Mouse (Mus musculus) testis, adult 2 months (tissue): ENCODE results near the gene Stim1.

Source experiments
- CTCF ChIP-seq: fragments of 200-500 bp; IDR thresholded peaks from 2 replicates; pipeline ENCODE4 v1.5.1; 2012; ENCODE audit warnings: low read depth, mild to moderate bottlenecking, inconsistent platforms, low read length, moderate library complexity; ENCODE audit not compliant: control insufficient read depth, insufficient read depth, insufficient replicate concordance
- POLR2A ChIP-seq: fragments of 200-500 bp; IDR thresholded peaks from 2 replicates; pipeline ENCODE4 v1.6.1; 2012; ENCODE audit warnings: low read depth, mild to moderate bottlenecking, inconsistent platforms, low read length, moderate library complexity; ENCODE audit not compliant: control insufficient read depth

DNA sequence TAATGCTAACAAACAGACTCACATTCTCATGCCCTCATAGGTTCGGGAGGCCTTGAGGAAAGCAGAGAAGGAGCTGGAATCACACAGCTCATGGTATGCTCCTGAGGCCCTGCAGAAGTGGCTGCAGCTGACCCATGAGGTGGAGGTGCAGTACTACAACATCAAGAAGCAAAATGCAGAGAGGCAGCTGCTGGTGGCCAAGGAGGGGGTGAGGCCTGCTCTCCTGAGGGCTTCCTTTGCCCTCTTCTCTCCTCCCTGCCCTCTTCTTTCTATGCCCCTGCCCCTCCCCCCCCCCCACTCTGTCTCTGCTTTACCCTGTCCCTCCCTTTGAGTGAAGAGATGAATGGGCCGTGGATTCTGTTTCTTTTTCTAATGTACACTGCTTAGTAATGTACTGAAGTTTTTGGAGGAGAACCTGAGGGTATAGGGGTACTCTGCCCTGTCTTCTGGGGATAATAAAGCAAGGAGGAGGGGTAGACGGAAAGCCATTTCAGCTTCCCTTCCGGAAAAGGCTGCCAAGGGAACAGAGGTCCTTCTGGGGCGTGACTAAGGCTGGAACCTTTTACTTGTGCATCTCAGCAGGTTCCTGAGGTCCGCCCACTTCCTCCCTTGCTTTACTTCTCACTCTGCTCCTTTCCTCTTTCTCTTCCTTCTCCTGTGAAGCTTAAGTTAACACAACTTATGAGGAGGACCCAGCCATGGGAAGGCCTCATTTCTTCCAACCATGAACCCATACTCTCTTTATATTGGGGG lies 158.5 kb downstream of the Stim1 start:
- TF ChIP-seq POLR2A = no peak
- TF ChIP-seq CTCF = no peak
